Mouse (Mus musculus): ENCODE results near the gene Cemip. TPM values are rescaled to one million over a fixed set of nuclear protein-coding genes. Genes with fewer than 3 reads are reported as not detected.

Cemip gene
- total and polyA plus RNA-seq, 2 experiments from 2014 or later = 0.34 to 4.4 TPM

- Histone ChIP-seq H3K36me3 (ENCODE audit: insufficient read depth) (no peaks in the 10 kb centered on the region), H3K4me2 (ENCODE audit: low read depth) (no peak overlapping the region), H3K4me3 (ENCODE audit: low read depth, low read length) (no peak overlapping the region), H3K9ac (no peak overlapping the region), H3K9me3 (ENCODE audit: low read length) (no peaks in the 10 kb centered on the region), H3K27me3 (ENCODE audit: insufficient read depth, low read length) (no peaks in the 10 kb centered on the region), H3K4me1 (ENCODE audit: insufficient read depth) (no peaks in the 10 kb centered on the region), H3K27ac (ENCODE audit: low read depth, low read length) (no peak overlapping the region)
- no peak for ATAC-seq
- 81% methylated on average over 7 of the region's 7 CpGs for WGBS
- no peak for TF ChIP-seq CTCF (IDR thresholded peaks at IDR 0.05; ENCODE audit: low read depth)
- no peak for DNase-seq
Observed at GRCm38 (mm10) chr7:83948743-83949142, 137.6 kb downstream of the Cemip start.

DNA sequence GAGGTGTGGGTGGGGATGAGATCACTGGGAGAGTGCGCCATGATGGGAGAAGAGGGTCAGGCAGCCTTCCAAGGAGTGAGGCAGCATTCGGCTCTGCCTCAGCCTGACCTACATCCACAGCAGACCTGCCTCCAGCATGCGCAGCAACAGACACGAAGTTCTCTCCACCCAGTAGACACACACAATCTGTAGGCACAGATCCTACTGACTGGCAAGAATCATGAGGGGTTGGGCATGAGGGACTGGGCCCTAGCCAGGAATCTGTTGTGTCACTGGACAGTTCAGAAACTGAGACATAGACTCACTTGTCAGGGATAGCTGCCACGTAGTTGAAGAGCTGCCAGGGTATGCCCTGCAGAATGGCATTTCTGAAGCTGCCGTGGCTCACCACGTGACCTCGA lies 144.6 kb downstream of the Cemip start:
- no peaks in the 10 kb centered on the region for H3K36me3 ChIP-seq (ENCODE audit: insufficient read depth)
- H3K9ac ChIP-seq = no peak overlapping the region
- DNase-seq (no peak), ATAC-seq (no peak)
- no peak overlapping the region for H3K4me2 ChIP-seq (ENCODE audit: low read depth)
- H3K4me1 ChIP-seq (ENCODE audit: insufficient read depth) = no peaks in the 10 kb centered on the region
- H3K4me3 ChIP-seq (ENCODE audit: low read depth, low read length) = no peak overlapping the region
- no peak overlapping the region for H3K27ac ChIP-seq (ENCODE audit: low read depth, low read length)
- H3K9me3 ChIP-seq (ENCODE audit: low read length) = no peaks in the 10 kb centered on the region
- WGBS = 88% methylated on average over 8 of the region's 8 CpGs
- no peaks in the 10 kb centered on the region for H3K27me3 ChIP-seq (ENCODE audit: insufficient read depth, low read length)
- no peak for TF ChIP-seq CTCF (IDR thresholded peaks at IDR 0.05; ENCODE audit: low read depth)

DNA sequence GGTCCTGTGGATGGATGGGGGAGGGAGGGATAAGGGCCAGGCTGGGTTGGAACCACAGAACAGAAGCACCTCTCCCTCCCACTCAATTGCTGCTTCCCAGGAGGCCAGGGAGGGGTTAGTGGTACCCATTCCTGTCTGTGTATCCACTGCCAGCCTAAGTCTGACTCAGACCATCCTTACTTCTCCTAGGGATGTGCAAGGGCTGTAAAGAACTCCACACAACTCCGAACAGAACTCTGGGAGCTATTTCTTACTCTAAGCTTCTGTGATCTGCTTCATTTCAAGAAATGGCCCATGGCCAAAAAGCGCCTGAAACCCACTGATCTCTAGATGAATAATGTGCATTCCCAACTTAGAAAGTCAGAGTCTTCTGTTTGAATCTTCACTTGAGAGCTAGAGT lies 146.2 kb downstream of the Cemip start:
- H3K36me3 ChIP-seq (ENCODE audit: insufficient read depth) = no peaks in the 10 kb centered on the region
- H3K27ac ChIP-seq (ENCODE audit: low read depth, low read length) = no peak overlapping the region
- H3K4me3 ChIP-seq (ENCODE audit: low read depth, low read length) = no peak overlapping the region
- ATAC-seq (no peak), DNase-seq (no peak)
- H3K9ac ChIP-seq = no peak overlapping the region
- TF ChIP-seq CTCF (IDR thresholded peaks at IDR 0.05; ENCODE audit: low read depth) = no peak
- H3K27me3 ChIP-seq (ENCODE audit: insufficient read depth, low read length) = no peaks in the 10 kb centered on the region
- H3K9me3 ChIP-seq (ENCODE audit: low read length) = no peaks in the 10 kb centered on the region
- no peak overlapping the region for H3K4me2 ChIP-seq (ENCODE audit: low read depth)
- 85% methylated on average over 2 of the region's 2 CpGs for WGBS
- no peaks in the 10 kb centered on the region for H3K4me1 ChIP-seq (ENCODE audit: insufficient read depth)

GRCm38 (mm10) chr7:83939017-83939721 lies 147.1 kb downstream of the Cemip start:
- Histone ChIP-seq H3K9me3 (ENCODE audit: low read length) (no peaks in the 10 kb centered on the region), H3K4me2 (ENCODE audit: low read depth) (no peak overlapping the region), H3K4me1 (ENCODE audit: insufficient read depth) (no peaks in the 10 kb centered on the region), H3K27me3 (ENCODE audit: insufficient read depth, low read length) (no peaks in the 10 kb centered on the region), H3K9ac (no peak overlapping the region), H3K27ac (ENCODE audit: low read depth, low read length) (no peak overlapping the region), H3K36me3 (ENCODE audit: insufficient read depth) (no peaks in the 10 kb centered on the region), H3K4me3 (ENCODE audit: low read depth, low read length) (no peak overlapping the region)
- WGBS = 82% methylated on average over 3 of the region's 3 CpGs
- DNase-seq = no peak
- ATAC-seq = no peak
- no peak for TF ChIP-seq CTCF (IDR thresholded peaks at IDR 0.05; ENCODE audit: low read depth)

GRCm38 (mm10) chr7:83921637-83922036 lies 164.7 kb downstream of the Cemip start:
- no peaks in the 10 kb centered on the region for H3K36me3 ChIP-seq (ENCODE audit: insufficient read depth)
- DNase-seq = no peak
- no peak overlapping the region for H3K27ac ChIP-seq (ENCODE audit: low read depth, low read length)

DNA sequence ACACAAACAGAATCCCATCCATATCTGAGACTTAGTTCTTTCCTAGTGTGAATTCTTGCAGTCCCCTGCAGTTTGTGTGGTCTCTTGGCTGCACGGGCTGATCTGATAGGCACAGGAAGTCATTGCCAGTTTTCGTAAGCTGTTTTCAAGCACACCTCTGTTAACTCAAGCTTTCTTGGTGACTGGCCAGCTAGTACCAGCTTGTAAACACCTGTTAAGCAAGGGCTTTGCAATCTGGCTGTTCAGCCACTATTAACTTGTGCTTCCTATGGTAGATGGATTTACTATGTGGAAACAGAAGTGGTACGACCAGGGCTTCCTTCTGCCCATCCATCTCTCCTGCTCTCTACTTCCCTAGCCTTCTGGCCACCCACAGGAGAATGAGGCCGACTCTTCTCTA lies 166.1 kb downstream of the Cemip start:
- Histone ChIP-seq H3K27me3 (ENCODE audit: insufficient read depth, low read length) (no peaks in the 10 kb centered on the region), H3K4me1 (ENCODE audit: insufficient read depth) (no peaks in the 10 kb centered on the region), H3K9ac (no peak overlapping the region), H3K4me3 (ENCODE audit: low read depth, low read length) (no peak overlapping the region), H3K9me3 (ENCODE audit: low read length) (no peaks in the 10 kb centered on the region), H3K36me3 (ENCODE audit: insufficient read depth) (no peaks in the 10 kb centered on the region), H3K27ac (ENCODE audit: low read depth, low read length) (no peak overlapping the region), H3K4me2 (ENCODE audit: low read depth) (no peak overlapping the region)
- no peak for TF ChIP-seq CTCF (IDR thresholded peaks at IDR 0.05; ENCODE audit: low read depth)
- no peak for ATAC-seq
- peak; percentile 17 for DNase-seq
- 66% methylated on average over 4 of the region's 4 CpGs for WGBS

More at GRCm38 (mm10) chr7:83921637-83922036, 164.7 kb downstream of the Cemip start:
- no peaks in the 10 kb centered on the region for H3K4me1 ChIP-seq (ENCODE audit: insufficient read depth)
- H3K4me2 ChIP-seq (ENCODE audit: low read depth) = no peak overlapping the region
- no peak for TF ChIP-seq CTCF (IDR thresholded peaks at IDR 0.05; ENCODE audit: low read depth)
- WGBS = 23% methylated on average over 3 of the region's 3 CpGs
- H3K9me3 ChIP-seq (ENCODE audit: low read length) = no peaks in the 10 kb centered on the region
- H3K4me3 ChIP-seq (ENCODE audit: low read depth, low read length) = no peak overlapping the region
- no peak overlapping the region for H3K9ac ChIP-seq
- ATAC-seq = peak; percentile 53
- H3K27me3 ChIP-seq (ENCODE audit: insufficient read depth, low read length) = no peaks in the 10 kb centered on the region

- H3K27ac ChIP-seq (ENCODE audit: low read depth, low read length) = no peak overlapping the region
- no peaks in the 10 kb centered on the region for H3K27me3 ChIP-seq (ENCODE audit: insufficient read depth, low read length)
- WGBS = 0% methylated on average over 3 of the region's 3 CpGs
- no peak overlapping the region for H3K4me2 ChIP-seq (ENCODE audit: low read depth)
- no peak overlapping the region for H3K4me3 ChIP-seq (ENCODE audit: low read depth, low read length)
- peak; percentile 91 for TF ChIP-seq CTCF (IDR thresholded peaks at IDR 0.05; ENCODE audit: low read depth)
- H3K9ac ChIP-seq = no peak overlapping the region
- DNase-seq = peak; percentile 93
- peak; percentile 80 for ATAC-seq
- no peaks in the 10 kb centered on the region for H3K36me3 ChIP-seq (ENCODE audit: insufficient read depth)
- H3K9me3 ChIP-seq (ENCODE audit: low read length) = no peaks in the 10 kb centered on the region
- no peaks in the 10 kb centered on the region for H3K4me1 ChIP-seq (ENCODE audit: insufficient read depth)
Observed at GRCm38 (mm10) chr7:83914566-83914965, 171.7 kb downstream of the Cemip start.

Data from forebrain, postnatal 0 days (tissue).